Mouse (Mus musculus): ENCODE data around the gene Omp.
A peak's percentile ranks its signal among the peaks of the same experiment; 100 is the strongest.

Omp gene

DNA sequence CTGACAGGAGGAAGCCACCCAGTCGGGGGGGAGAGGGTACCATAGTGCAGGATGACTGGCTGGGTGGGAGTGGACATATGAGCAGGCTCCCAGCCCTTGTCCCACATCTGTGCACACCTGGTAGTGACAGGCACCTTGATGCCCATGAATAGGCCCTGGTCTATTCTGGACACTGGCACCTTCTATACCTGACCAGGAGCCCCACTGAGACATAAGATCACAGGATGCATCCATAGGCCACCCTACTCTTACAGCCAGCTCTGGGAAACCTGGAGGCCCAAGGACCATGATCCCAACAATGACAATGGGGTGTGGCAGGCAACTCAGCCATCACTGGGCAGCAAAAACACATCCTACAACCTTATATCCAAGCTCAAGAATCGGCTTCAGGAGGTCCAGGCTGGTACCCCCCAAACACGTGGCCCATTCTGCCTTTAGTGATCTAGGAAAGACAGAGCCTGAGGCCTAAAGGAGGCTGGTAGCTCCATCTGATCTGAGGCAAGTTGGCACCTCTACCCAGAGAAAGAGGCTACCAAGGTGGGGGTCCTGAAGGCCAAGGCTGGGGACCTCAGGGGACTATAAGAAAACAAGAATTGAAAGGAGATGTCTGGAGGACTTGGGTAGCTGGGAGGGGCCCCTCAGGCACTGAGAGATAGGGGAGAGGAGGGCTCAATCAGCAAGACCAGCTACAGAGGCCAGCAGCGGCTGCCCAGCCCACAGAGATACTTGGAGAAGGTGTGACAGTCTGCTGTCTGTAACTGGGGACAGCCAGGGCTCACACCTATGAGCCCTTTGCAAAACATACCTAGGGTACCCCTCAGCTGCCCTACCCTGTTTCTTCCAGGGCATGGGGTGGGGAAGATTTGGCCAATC, 29.8 kb upstream of the Omp start:
- Histone ChIP-seq H3K4me1 (replicated peaks; ENCODE audit: low read depth, low read length) (peaks cover 81% of the 10 kb centered on the region), H3K36me3 (ENCODE audit: insufficient read depth, low read length) (peaks cover 6% of the 10 kb centered on the region; the same call in 1 of the 2 replicates), H3K4me3 (replicated peaks; ENCODE audit: low read length) (no peak overlapping the region), H3K9me3 (ENCODE audit: low read length) (no peaks in the 10 kb centered on the region), H3K27me3 (ENCODE audit: insufficient read depth, low read length) (no peaks in the 10 kb centered on the region)
- TF ChIP-seq POU5F1 (IDR thresholded peaks at IDR 0.05; ENCODE audit: borderline replicate concordance, low read length): no peak
- TF ChIP-seq NANOG (IDR thresholded peaks at IDR 0.05; ENCODE audit: borderline replicate concordance, low read length): no peak
- no peak for TF ChIP-seq CTCF (conservative IDR thresholded peaks at IDR 0.05; ENCODE audit: low read length)

- no peak overlapping the region for H3K4me3 ChIP-seq (replicated peaks; ENCODE audit: low read length)
- peaks cover 84% of the 10 kb centered on the region for H3K4me1 ChIP-seq (replicated peaks; ENCODE audit: low read depth, low read length)
- H3K36me3 ChIP-seq (ENCODE audit: insufficient read depth, low read length): peaks cover 6% of the 10 kb centered on the region; the same call in 1 of the 2 replicates
- TF ChIP-seq CTCF (conservative IDR thresholded peaks at IDR 0.05; ENCODE audit: low read length) (no peak), NANOG (IDR thresholded peaks at IDR 0.05; ENCODE audit: borderline replicate concordance, low read length) (no peak), POU5F1 (IDR thresholded peaks at IDR 0.05; ENCODE audit: borderline replicate concordance, low read length) (no peak)
- H3K9me3 ChIP-seq (ENCODE audit: low read length): no peaks in the 10 kb centered on the region
- H3K27me3 ChIP-seq (ENCODE audit: insufficient read depth, low read length): no peaks in the 10 kb centered on the region
These were observed 28.1 kb upstream of the Omp start for GRCm38 (mm10) chr7:98173408-98173807.

- Histone ChIP-seq H3K27me3 (ENCODE audit: insufficient read depth, low read length) (no peaks in the 10 kb centered on the region), H3K36me3 (ENCODE audit: insufficient read depth, low read length) (peaks cover 6% of the 10 kb centered on the region; the same call in 1 of the 2 replicates), H3K4me1 (replicated peaks; ENCODE audit: low read depth, low read length) (peaks cover 86% of the 10 kb centered on the region), H3K4me3 (replicated peaks; ENCODE audit: low read length) (no peak overlapping the region), H3K9me3 (ENCODE audit: low read length) (no peaks in the 10 kb centered on the region)
- no peak for TF ChIP-seq NANOG (IDR thresholded peaks at IDR 0.05; ENCODE audit: borderline replicate concordance, low read length)
- TF ChIP-seq POU5F1 (IDR thresholded peaks at IDR 0.05; ENCODE audit: borderline replicate concordance, low read length): no peak
- TF ChIP-seq CTCF (conservative IDR thresholded peaks at IDR 0.05; ENCODE audit: low read length): no peak
These were observed 27.4 kb upstream of the Omp start for GRCm38 (mm10) chr7:98172661-98173060.

DNA sequence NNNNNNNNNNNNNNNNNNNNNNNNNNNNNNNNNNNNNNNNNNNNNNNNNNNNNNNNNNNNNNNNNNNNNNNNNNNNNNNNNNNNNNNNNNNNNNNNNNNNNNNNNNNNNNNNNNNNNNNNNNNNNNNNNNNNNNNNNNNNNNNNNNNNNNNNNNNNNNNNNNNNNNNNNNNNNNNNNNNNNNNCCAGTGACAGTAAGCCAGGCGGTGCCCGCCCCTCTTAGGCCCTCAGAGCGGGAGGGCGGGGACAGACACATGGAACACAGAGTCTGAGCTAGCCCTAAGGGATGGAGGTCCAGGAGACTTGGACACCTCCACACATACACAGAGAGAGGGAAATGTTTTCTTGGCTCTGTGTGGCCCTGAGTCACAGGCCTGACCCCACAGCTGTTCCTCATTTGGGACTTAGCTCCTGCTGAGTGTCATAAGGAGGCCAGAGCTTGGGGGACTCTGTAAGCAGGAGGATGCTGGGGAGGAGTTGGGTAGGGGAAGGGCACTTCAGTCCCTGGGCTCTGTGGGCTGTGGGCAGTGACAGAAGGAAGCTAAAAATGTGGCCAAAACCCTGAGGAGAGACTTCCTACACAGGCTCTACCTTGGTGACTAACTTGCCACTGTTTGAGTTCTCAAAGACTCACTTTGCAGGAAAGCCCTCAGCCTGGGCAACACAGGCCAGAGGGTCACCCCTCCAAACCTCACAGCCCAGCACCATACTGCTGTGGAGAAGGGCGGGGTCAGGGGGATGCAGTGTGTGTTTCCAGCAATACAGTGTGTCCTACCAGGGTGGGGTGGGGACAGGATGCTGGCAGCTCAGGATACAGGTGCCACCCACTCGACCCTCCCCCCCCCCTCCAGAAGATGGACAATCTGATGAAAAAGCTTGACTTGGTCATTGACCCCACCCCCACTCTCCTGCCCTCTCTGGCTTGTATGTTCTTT, 26.1 kb upstream of the Omp start:
- Histone ChIP-seq H3K9me3 (ENCODE audit: low read length) (no peaks in the 10 kb centered on the region), H3K27me3 (ENCODE audit: insufficient read depth, low read length) (no peaks in the 10 kb centered on the region), H3K4me3 (replicated peaks; ENCODE audit: low read length) (peak overlapping the region; percentile 46), H3K4me1 (replicated peaks; ENCODE audit: low read depth, low read length) (peaks cover 80% of the 10 kb centered on the region), H3K36me3 (ENCODE audit: insufficient read depth, low read length) (peaks cover 6% of the 10 kb centered on the region; the same call in 1 of the 2 replicates)
- TF ChIP-seq NANOG (IDR thresholded peaks at IDR 0.05; ENCODE audit: borderline replicate concordance, low read length) (no peak), CTCF (conservative IDR thresholded peaks at IDR 0.05; ENCODE audit: low read length) (no peak), POU5F1 (IDR thresholded peaks at IDR 0.05; ENCODE audit: borderline replicate concordance, low read length) (no peak)

DNA sequence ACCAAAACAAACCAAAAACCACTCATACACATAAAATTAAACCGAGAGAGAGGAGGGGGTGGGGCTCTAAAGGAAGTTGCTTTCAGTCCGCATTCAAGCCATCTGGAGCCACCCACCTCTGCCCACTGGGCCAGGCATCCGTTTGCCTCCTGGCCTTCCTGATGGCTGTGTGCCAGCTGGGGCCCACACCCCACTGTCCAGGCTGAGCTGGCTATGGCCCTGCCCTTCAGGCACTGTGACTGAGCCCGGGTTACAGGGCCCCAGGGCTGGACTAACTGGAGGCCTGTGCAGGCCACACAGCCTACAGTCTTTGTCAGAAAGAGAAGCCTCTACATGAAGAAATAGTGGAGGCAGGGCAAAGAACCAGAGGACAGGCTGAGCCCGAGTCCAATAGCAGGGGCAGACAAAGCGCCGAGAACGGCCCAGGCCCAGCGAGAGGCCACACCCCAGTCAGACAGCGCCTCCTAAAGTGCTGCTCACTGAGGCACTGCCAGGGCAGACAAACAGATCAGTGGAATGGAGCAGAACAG, 19.8 kb upstream of the Omp start:
- Histone ChIP-seq H3K4me3 (replicated peaks; ENCODE audit: low read length) (peak overlapping the region; percentile 51), H3K36me3 (ENCODE audit: insufficient read depth, low read length) (peaks cover 25% of the 10 kb centered on the region), H3K27me3 (ENCODE audit: insufficient read depth, low read length) (no peaks in the 10 kb centered on the region), H3K9me3 (ENCODE audit: low read length) (peaks cover 11% of the 10 kb centered on the region), H3K4me1 (replicated peaks; ENCODE audit: low read depth, low read length) (peaks cover 79% of the 10 kb centered on the region)
- no peak for TF ChIP-seq NANOG (IDR thresholded peaks at IDR 0.05; ENCODE audit: borderline replicate concordance, low read length)
- TF ChIP-seq POU5F1 (IDR thresholded peaks at IDR 0.05; ENCODE audit: borderline replicate concordance, low read length): no peak
- no peak for TF ChIP-seq CTCF (conservative IDR thresholded peaks at IDR 0.05; ENCODE audit: low read length)

- peaks cover 30% of the 10 kb centered on the region for H3K36me3 ChIP-seq (ENCODE audit: insufficient read depth, low read length)
- H3K4me3 ChIP-seq (replicated peaks; ENCODE audit: low read length): peak overlapping the region; percentile 51
- H3K4me1 ChIP-seq (replicated peaks; ENCODE audit: low read depth, low read length): peaks cover 80% of the 10 kb centered on the region
- H3K27me3 ChIP-seq (ENCODE audit: insufficient read depth, low read length): no peaks in the 10 kb centered on the region
- no peak for TF ChIP-seq CTCF (conservative IDR thresholded peaks at IDR 0.05; ENCODE audit: low read length)
- no peak for TF ChIP-seq POU5F1 (IDR thresholded peaks at IDR 0.05; ENCODE audit: borderline replicate concordance, low read length)
- TF ChIP-seq NANOG (IDR thresholded peaks at IDR 0.05; ENCODE audit: borderline replicate concordance, low read length): no peak
- H3K9me3 ChIP-seq (ENCODE audit: low read length): peaks cover 11% of the 10 kb centered on the region
These were observed 19.2 kb upstream of the Omp start for GRCm38 (mm10) chr7:98164382-98164998.

DNA sequence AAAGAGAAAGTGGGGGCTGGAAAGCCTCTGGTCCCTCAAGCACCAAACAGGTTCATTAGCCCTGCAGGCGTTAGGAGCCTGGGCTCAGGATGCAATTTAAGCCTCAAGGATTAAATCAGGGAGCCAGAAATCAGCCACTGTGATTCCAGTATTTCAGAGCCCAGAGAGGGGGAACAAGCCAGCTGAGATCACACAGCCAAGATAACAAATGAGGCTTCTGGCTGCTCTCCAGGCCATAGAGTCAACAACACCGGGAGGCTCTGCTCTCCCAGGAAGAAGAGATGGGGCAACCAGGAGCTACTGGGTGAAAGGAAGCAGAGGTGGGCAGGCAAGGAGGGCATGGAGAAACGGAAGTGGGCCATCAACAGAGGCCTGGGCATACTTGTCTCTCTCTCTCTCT, 18.4 kb upstream of the Omp start:
- TF ChIP-seq NANOG (IDR thresholded peaks at IDR 0.05; ENCODE audit: borderline replicate concordance, low read length) (no peak), CTCF (conservative IDR thresholded peaks at IDR 0.05; ENCODE audit: low read length) (no peak), POU5F1 (IDR thresholded peaks at IDR 0.05; ENCODE audit: borderline replicate concordance, low read length) (no peak)
- H3K4me3 ChIP-seq (replicated peaks; ENCODE audit: low read length): no peak overlapping the region
- peaks cover 84% of the 10 kb centered on the region for H3K4me1 ChIP-seq (replicated peaks; ENCODE audit: low read depth, low read length)
- no peaks in the 10 kb centered on the region for H3K27me3 ChIP-seq (ENCODE audit: insufficient read depth, low read length)
- H3K9me3 ChIP-seq (ENCODE audit: low read length): peaks cover 11% of the 10 kb centered on the region
- H3K36me3 ChIP-seq (ENCODE audit: insufficient read depth, low read length): peaks cover 36% of the 10 kb centered on the region
